Mouse (Mus musculus) C2C12 (cell line): ENCODE data around the gene Ier3.

Experiments used
- CTCF ChIP-seq: IDR thresholded peaks from one replicate; pipeline ENCODE4 v1.5.1; 2011; ENCODE audit not compliant: control insufficient read depth, insufficient read depth, insufficient read length
- MYOD1 ChIP-seq: IDR thresholded peaks from one replicate; pipeline ENCODE4 v1.6.1; 2011; ENCODE audit warnings: low read depth; ENCODE audit not compliant: control insufficient read depth, insufficient read length
- MYOG ChIP-seq: IDR thresholded peaks from one replicate; pipeline ENCODE4 v1.6.1; 2011; ENCODE audit not compliant: control insufficient read depth, insufficient read length; ENCODE audit errors: extremely low read depth
- USF1 ChIP-seq: IDR thresholded peaks from one replicate; pipeline ENCODE4 v1.6.1; 2011; ENCODE audit warnings: low read depth, mild to moderate bottlenecking, control low read depth, moderate library complexity

- no peak for TF ChIP-seq CTCF
- no peak for TF ChIP-seq USF1
- no peak for TF ChIP-seq MYOG
- no peak for TF ChIP-seq MYOD1
These were observed 34.0 kb upstream of the Ier3 start for GRCm38 (mm10) chr17:35787493-35787892.
